Mouse (Mus musculus) megakaryocyte, embryonic 14.5 days (primary cell): ENCODE results near the gene Pde4d.

ENCODE experiments used
- FLI1 ChIP-seq: IDR thresholded peaks from 2 replicates; pipeline ENCODE4 v1.6.1; 2012; ENCODE audit warnings: low read length, inconsistent platforms, mixed read lengths
- GATA1 ChIP-seq: IDR thresholded peaks from 3 replicates; pipeline ENCODE4 v1.6.1; 2012; ENCODE audit warnings: mixed read lengths, low read length, inconsistent platforms, borderline replicate concordance

GRCm38 (mm10) chr13:109437231-109437776, 987.6 kb downstream of the Pde4d start:
- no peak for TF ChIP-seq FLI1
- TF ChIP-seq GATA1, result no peak
